Mouse (Mus musculus) forebrain, embryonic 11.5 days (tissue): Measurements from ENCODE around the gene Rae1. TPM values are rescaled to one million over a fixed set of nuclear protein-coding genes. Genes with fewer than 3 reads are reported as not detected.

ENCODE experiments used
- ATAC-seq: fragments of 200-750 bp; cut with Nextera tagmentation; replicated peaks from 2 replicates; pipeline ENCODE4 v1.8.0; 2017; ENCODE audit warnings: moderate TSS enrichment; ENCODE audit not compliant: low FRiP score
- DNase-seq: peaks from one replicate; pipeline ENCODE4 v3.0.0-alpha.2; 2017; ENCODE audit warnings: low spot score
- H3K27ac ChIP-seq: fragments of 300-500 bp; sonication (generic); 2 replicates; pipeline ENCODE4 v1.5.1; 2014; ENCODE audit warnings: low read depth, low read length
- H3K27me3 ChIP-seq: fragments of 300-500 bp; sonication (generic); 2 replicates; pipeline ENCODE4 v1.6.1; 2014; ENCODE audit warnings: mild to moderate bottlenecking, low read length, mixed read lengths; ENCODE audit not compliant: control insufficient read depth, insufficient read depth
- H3K36me3 ChIP-seq: fragments of 300-500 bp; sonication (generic); 2 replicates; pipeline ENCODE4 v1.6.1; 2014; ENCODE audit warnings: mild to moderate bottlenecking, low read length, moderate library complexity, mixed read lengths; ENCODE audit not compliant: control insufficient read depth, insufficient read depth
- H3K4me1 ChIP-seq: fragments of 300-500 bp; sonication (generic); replicated peaks from 2 replicates; pipeline ENCODE4 v1.6.1; 2014; ENCODE audit warnings: low read length, mixed read lengths; ENCODE audit not compliant: control insufficient read depth, insufficient read depth
- H3K4me2 ChIP-seq: fragments of 300-500 bp; sonication (generic); 2 replicates; pipeline ENCODE4 v1.6.1; 2014; ENCODE audit warnings: low read depth, mild to moderate bottlenecking, low read length, moderate library complexity, mixed read lengths; ENCODE audit not compliant: severe bottlenecking
- H3K4me3 ChIP-seq: fragments of 300-500 bp; sonication (generic); 2 replicates; pipeline ENCODE4 v1.5.1; 2014; ENCODE audit warnings: low read depth, low read length
- H3K9ac ChIP-seq: fragments of 300-500 bp; sonication (generic); 2 replicates; pipeline ENCODE4 v1.6.1; 2014; ENCODE audit warnings: low read length
- H3K9me3 ChIP-seq: fragments of 300-500 bp; sonication (generic); 2 replicates; pipeline ENCODE4 v1.6.1; 2016; ENCODE audit warnings: low read length, mixed read lengths; ENCODE audit not compliant: control insufficient read depth
- WGBS: fragments of 180-500 bp; shearing (Covaris S2); extraction: QIAGEN DNeasy Blood & Tissue Kit; methylation state at CpG from one replicate; pipeline ENCODE4 v1.1.7; 2014; 5-methylcytosine and 5-hydroxymethylcytosine counted together
- polyA plus RNA-seq: library from polyadenylated mRNA; unstranded; fragments of >200 nt; fragmentation: Nextera tagmentation; extraction: Ambion mirVana; gene quantifications from 2 replicates; pipeline ENCODE4 v1.2.1, GENCODE M21; 2014

Rae1 gene
- polyA plus RNA-seq, 1 experiment from 2014 or later = 148 TPM

- WGBS = 53% methylated on average over 4 of the region's 4 CpGs
- H3K9me3 ChIP-seq = no peaks in the 10 kb centered on the region
- no peak for ATAC-seq
- no peak overlapping the region for H3K9ac ChIP-seq
- no peak for DNase-seq
- no peaks in the 10 kb centered on the region for H3K36me3 ChIP-seq
- H3K27ac ChIP-seq = 0 out of 2 replicates have a peak overlapping the region, but pooled peaks have one; percentile 48
- H3K27me3 ChIP-seq = no peaks in the 10 kb centered on the region
- peaks cover 13% of the 10 kb centered on the region for H3K4me1 ChIP-seq
- H3K4me2 ChIP-seq = no peak overlapping the region
- H3K4me3 ChIP-seq = no peak overlapping the region
Observed at GRCm38 (mm10) chr2:172978131-172978633, 21.7 kb upstream of the Rae1 start.

GRCm38 (mm10) chr2:172979666-172980345 is 20.1 kb upstream of the Rae1 start:
- ATAC-seq = no peak
- WGBS = 94% methylated on average over 39 of the region's 43 CpGs
- no peak overlapping the region for H3K4me2 ChIP-seq
- no peak overlapping the region for H3K9ac ChIP-seq
- no peak overlapping the region for H3K4me3 ChIP-seq
- H3K4me1 ChIP-seq = peaks cover 13% of the 10 kb centered on the region
- DNase-seq = no peak
- H3K27me3 ChIP-seq = no peaks in the 10 kb centered on the region
- no peaks in the 10 kb centered on the region for H3K36me3 ChIP-seq
- no peak overlapping the region for H3K27ac ChIP-seq
- H3K9me3 ChIP-seq = no peaks in the 10 kb centered on the region

GRCm38 (mm10) chr2:172982776-172983561 is 16.9 kb upstream of the Rae1 start:
- H3K4me1 ChIP-seq = no peaks in the 10 kb centered on the region
- WGBS = 81% methylated on average over 9 of the region's 9 CpGs
- no peak for ATAC-seq
- no peak overlapping the region for H3K4me2 ChIP-seq
- DNase-seq = no peak
- H3K9me3 ChIP-seq = no peaks in the 10 kb centered on the region
- H3K36me3 ChIP-seq = no peaks in the 10 kb centered on the region
- H3K27me3 ChIP-seq = no peaks in the 10 kb centered on the region
- no peak overlapping the region for H3K4me3 ChIP-seq
- no peak overlapping the region for H3K27ac ChIP-seq
- no peak overlapping the region for H3K9ac ChIP-seq

GRCm38 (mm10) chr2:172990161-172990560 is 9.8 kb upstream of the Rae1 start:
- DNase-seq (no peak), ATAC-seq (no peak)
- no peaks in the 10 kb centered on the region for H3K4me1 ChIP-seq
- no peak overlapping the region for H3K4me2 ChIP-seq
- H3K9me3 ChIP-seq = no peaks in the 10 kb centered on the region
- no peak overlapping the region for H3K9ac ChIP-seq
- no peak overlapping the region for H3K27ac ChIP-seq
- no peak overlapping the region for H3K4me3 ChIP-seq
- WGBS = 84% methylated on average over 6 of the region's 6 CpGs
- H3K36me3 ChIP-seq = no peaks in the 10 kb centered on the region
- H3K27me3 ChIP-seq = no peaks in the 10 kb centered on the region

- no peaks in the 10 kb centered on the region for H3K9me3 ChIP-seq
- WGBS = 16% methylated on average over 4 of the region's 4 CpGs
- peak; percentile 86 for DNase-seq
- H3K4me3 ChIP-seq = no peak overlapping the region
- no peaks in the 10 kb centered on the region for H3K27me3 ChIP-seq
- no peak overlapping the region for H3K9ac ChIP-seq
- ATAC-seq = no peak
- no peaks in the 10 kb centered on the region for H3K36me3 ChIP-seq
- peaks cover 4% of the 10 kb centered on the region; the same call in 1 of the 2 replicates for H3K4me1 ChIP-seq
- no peak overlapping the region for H3K27ac ChIP-seq
- H3K4me2 ChIP-seq = no peak overlapping the region
Observed at GRCm38 (mm10) chr2:172996207-172996606, 3.7 kb upstream of the Rae1 start.

GRCm38 (mm10) chr2:172997748-172998147 is 2.2 kb upstream of the Rae1 start:
- 73% methylated on average over 11 of the region's 11 CpGs for WGBS
- peaks cover 1% of the 10 kb centered on the region; the same call in 1 of the 2 replicates for H3K36me3 ChIP-seq
- no peaks in the 10 kb centered on the region for H3K9me3 ChIP-seq
- H3K27ac ChIP-seq = no peak overlapping the region
- DNase-seq = no peak
- no peak overlapping the region for H3K9ac ChIP-seq
- no peak overlapping the region for H3K4me3 ChIP-seq
- H3K27me3 ChIP-seq = no peaks in the 10 kb centered on the region
- ATAC-seq = no peak
- H3K4me2 ChIP-seq = no peak overlapping the region
- H3K4me1 ChIP-seq = peaks cover 4% of the 10 kb centered on the region; the same call in 1 of the 2 replicates

GRCm38 (mm10) chr2:172998478-172998877 is 1.4 kb upstream of the Rae1 start:
- no peak overlapping the region for H3K27ac ChIP-seq
- 65% methylated on average over 7 of the region's 7 CpGs for WGBS
- ATAC-seq (no peak), DNase-seq (no peak)
- H3K36me3 ChIP-seq = peaks cover 3% of the 10 kb centered on the region; the same call in 1 of the 2 replicates
- no peak overlapping the region for H3K9ac ChIP-seq
- no peaks in the 10 kb centered on the region for H3K9me3 ChIP-seq
- H3K4me2 ChIP-seq = no peak overlapping the region
- peaks cover 4% of the 10 kb centered on the region; the same call in 1 of the 2 replicates for H3K4me1 ChIP-seq
- no peak overlapping the region for H3K4me3 ChIP-seq
- no peaks in the 10 kb centered on the region for H3K27me3 ChIP-seq

GRCm38 (mm10) chr2:173000285-173000652 is 352 bp downstream of the Rae1 start:
- DNase-seq (peak; percentile 85), ATAC-seq (peak; percentile 88)
- Histone ChIP-seq H3K36me3 (peaks cover 3% of the 10 kb centered on the region; the same call in 1 of the 2 replicates), H3K27ac (peak overlapping the region; percentile 46; the same call in 1 of the 2 replicates), H3K9me3 (no peaks in the 10 kb centered on the region), H3K4me2 (peak overlapping the region; percentile 87), H3K9ac (peak overlapping the region; percentile 89), H3K4me3 (peak overlapping the region; percentile 95), H3K27me3 (no peaks in the 10 kb centered on the region), H3K4me1 (peaks cover 4% of the 10 kb centered on the region; the same call in 1 of the 2 replicates)
- 1% methylated on average over 41 of the region's 42 CpGs for WGBS
